Mouse (Mus musculus): ENCODE measurements around the gene Slc38a2. TPM values are rescaled to one million over a fixed set of nuclear protein-coding genes. Genes with fewer than 3 reads are reported as not detected.

The Slc38a2 gene
- polyA plus RNA-seq, 1 experiment = not detected

GRCm38 (mm10) chr15:96708428-96708827 is 8.9 kb upstream of the Slc38a2 start:
- TF ChIP-seq POLR2A (IDR thresholded peaks at IDR 0.05; ENCODE audit: insufficient read depth, low read depth, low read length) (no peak), CTCF (IDR thresholded peaks at IDR 0.05; ENCODE audit: insufficient read depth, low read depth, low read length) (no peak)
- WGBS = 84% methylated on average over 8 of the region's 8 CpGs
- 0 out of 2 replicates have a peak, but pooled peaks cover 3% of the 10 kb centered on the region for H3K4me1 ChIP-seq (ENCODE audit: control insufficient read depth, insufficient read depth, low read length)
- no peak overlapping the region for H3K27ac ChIP-seq (ENCODE audit: insufficient read depth, low read depth, low read length)
- no peak overlapping the region for H3K4me3 ChIP-seq (ENCODE audit: insufficient read depth, low read depth, low read length)

DNA sequence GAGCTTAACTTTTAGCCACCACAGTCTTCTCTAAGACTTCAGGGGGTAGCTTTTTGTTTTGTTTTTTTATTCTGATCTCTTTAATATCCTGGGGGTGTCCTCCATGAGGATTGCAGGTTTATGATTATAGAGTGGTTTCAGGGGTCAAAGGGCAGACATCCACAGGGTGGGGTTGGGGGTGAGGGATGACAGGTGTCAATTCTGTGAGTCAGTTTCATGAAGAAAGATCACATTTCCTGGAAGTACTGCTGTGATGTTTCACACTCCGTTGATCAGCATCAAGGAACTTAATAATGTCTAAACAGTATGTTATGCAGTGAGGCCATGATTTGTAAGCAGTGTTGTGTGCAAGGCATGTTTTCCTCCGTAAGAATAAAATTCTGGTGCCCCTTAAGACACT is 8.4 kb upstream of the Slc38a2 start:
- Histone ChIP-seq H3K27ac (ENCODE audit: insufficient read depth, low read depth, low read length) (no peak overlapping the region), H3K4me3 (ENCODE audit: insufficient read depth, low read depth, low read length) (no peak overlapping the region), H3K4me1 (ENCODE audit: control insufficient read depth, insufficient read depth, low read length) (0 out of 2 replicates have a peak, but pooled peaks cover 3% of the 10 kb centered on the region)
- WGBS = 69% methylated on average over 2 of the region's 2 CpGs
- no peak for TF ChIP-seq POLR2A (IDR thresholded peaks at IDR 0.05; ENCODE audit: insufficient read depth, low read depth, low read length)
- no peak for TF ChIP-seq CTCF (IDR thresholded peaks at IDR 0.05; ENCODE audit: insufficient read depth, low read depth, low read length)

DNA sequence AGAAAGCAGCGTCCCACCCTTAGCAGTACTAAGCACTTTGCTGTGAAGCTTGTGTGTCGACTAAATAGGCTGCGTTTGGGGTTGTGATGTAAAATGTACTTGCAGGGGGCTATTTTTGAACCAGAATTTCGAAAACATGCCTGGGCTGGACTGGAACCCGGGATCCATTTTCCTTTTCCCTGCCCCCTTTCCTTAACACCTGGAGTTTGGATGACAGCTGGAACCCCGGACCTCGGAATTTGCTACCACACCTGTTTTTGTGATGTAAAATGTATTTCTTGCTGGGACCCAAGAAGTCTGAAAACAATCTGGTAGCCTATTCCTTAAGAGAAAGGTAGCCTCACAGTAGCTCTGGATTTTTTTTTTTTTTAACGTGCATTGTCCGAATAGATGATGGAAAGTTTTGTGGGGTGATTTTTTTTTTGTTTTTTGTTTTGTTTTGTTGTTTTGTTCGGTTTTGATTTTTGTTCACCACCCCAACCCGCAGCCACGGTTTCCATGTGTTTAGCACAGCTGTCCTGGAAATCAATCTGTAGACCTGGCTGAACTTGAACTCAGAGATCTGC is 3.0 kb upstream of the Slc38a2 start:
- Histone ChIP-seq H3K4me3 (ENCODE audit: insufficient read depth, low read depth, low read length) (no peak overlapping the region), H3K4me1 (ENCODE audit: control insufficient read depth, insufficient read depth, low read length) (no peaks in the 10 kb centered on the region; the same call in 1 of the 2 replicates), H3K27ac (ENCODE audit: insufficient read depth, low read depth, low read length) (no peak overlapping the region)
- TF ChIP-seq CTCF (IDR thresholded peaks at IDR 0.05; ENCODE audit: insufficient read depth, low read depth, low read length) (no peak), POLR2A (IDR thresholded peaks at IDR 0.05; ENCODE audit: insufficient read depth, low read depth, low read length) (no peak)
- WGBS = 95% methylated on average over 12 of the region's 12 CpGs

GRCm38 (mm10) chr15:96700766-96701165 is 1.2 kb upstream of the Slc38a2 start:
- WGBS = 69% methylated on average over 13 of the region's 13 CpGs
- no peak overlapping the region for H3K4me3 ChIP-seq (ENCODE audit: insufficient read depth, low read depth, low read length)
- H3K4me1 ChIP-seq (ENCODE audit: control insufficient read depth, insufficient read depth, low read length) = no peaks in the 10 kb centered on the region; the same call in 1 of the 2 replicates
- no peak overlapping the region for H3K27ac ChIP-seq (ENCODE audit: insufficient read depth, low read depth, low read length)
- TF ChIP-seq POLR2A (IDR thresholded peaks at IDR 0.05; ENCODE audit: insufficient read depth, low read depth, low read length) (no peak), CTCF (IDR thresholded peaks at IDR 0.05; ENCODE audit: insufficient read depth, low read depth, low read length) (no peak)

DNA sequence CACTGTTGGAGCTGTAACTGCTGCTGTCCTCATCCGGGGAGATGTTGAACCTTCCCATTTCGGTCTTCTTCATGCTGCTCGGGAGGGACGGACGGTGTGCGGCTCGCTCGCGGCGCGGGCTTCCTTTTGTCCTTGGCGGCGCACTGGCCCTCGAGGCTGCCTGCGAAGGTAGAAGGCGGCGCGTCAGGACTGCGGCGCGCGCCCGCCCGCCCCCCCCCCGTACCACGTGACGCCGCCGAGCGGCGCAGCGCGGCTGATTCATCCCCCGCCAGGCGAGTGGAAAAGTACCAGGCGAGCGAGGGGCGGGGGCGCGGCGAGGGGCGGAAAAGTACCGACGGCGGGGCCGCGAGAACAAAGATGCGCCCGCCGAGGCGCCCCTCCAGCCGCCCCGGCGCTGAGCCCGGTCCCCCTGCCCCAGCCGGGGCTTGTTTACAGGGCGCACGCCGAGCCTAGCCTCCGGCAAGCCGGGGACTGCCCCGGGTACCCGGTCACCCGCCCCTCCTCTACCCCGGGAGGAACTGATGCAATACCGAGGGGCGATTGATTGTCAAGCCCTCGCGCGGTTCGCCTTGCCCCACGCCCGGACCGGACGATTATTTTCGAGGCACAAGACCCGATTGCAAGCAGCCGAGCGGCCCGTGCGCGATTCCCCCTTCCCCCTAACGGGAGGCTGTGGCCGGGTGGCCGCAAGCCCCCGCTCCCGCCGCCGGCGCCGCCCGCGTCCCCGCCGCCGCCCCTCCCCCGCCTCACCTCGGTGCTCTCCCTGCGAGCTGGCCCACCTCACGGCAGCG is 677 bp downstream of the Slc38a2 start:
- TF ChIP-seq CTCF (IDR thresholded peaks at IDR 0.05; ENCODE audit: insufficient read depth, low read depth, low read length) (no peak), POLR2A (IDR thresholded peaks at IDR 0.05; ENCODE audit: insufficient read depth, low read depth, low read length) (peak; percentile 70)
- Histone ChIP-seq H3K4me1 (ENCODE audit: control insufficient read depth, insufficient read depth, low read length) (peaks cover under 1% of the 10 kb centered on the region; the same call in 1 of the 2 replicates), H3K4me3 (ENCODE audit: insufficient read depth, low read depth, low read length) (peak overlapping the region; percentile 68), H3K27ac (ENCODE audit: insufficient read depth, low read depth, low read length) (peak overlapping the region; percentile 97)
- whole genome bisulfite sequencing = under 1% methylated on average over 90 of the region's 101 CpGs

DNA sequence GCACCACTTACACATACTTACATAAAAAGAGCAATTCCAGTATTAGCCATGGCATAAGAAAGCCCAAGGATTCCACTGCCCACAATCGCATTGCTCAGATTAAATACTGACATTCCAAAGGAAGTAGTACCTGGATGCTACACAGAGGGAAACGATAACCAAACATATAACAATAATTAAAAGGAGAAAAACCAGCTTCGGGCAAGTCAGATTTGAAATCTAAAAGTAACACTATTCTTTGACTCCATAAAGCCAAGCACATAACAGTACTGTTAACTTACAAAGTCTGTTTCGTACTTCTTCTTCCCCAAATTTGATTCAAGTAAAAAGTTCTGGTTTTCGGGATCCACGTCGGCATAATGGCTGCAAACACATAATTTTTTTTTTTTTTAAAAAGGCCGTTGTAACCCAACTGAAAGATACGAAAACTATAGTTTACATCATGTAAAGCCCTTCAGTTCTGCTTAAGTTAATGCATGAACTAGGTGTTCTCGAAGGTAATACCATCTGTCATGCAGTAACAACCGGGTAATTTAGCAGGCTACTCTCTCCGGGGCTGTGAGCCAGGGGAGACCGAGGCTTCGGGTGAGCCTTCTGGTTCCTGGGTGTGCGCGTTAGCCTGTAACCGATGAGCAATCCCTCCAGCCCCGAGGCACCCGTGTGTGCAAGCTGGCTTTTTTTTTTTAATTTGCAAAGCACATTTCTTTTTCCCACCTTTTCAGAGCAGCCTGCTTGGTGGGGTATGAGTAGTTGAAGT is 1.5 kb downstream of the Slc38a2 start:
- TF ChIP-seq CTCF (IDR thresholded peaks at IDR 0.05; ENCODE audit: insufficient read depth, low read depth, low read length) = no peak
- no peak for TF ChIP-seq POLR2A (IDR thresholded peaks at IDR 0.05; ENCODE audit: insufficient read depth, low read depth, low read length)
- WGBS = 6% methylated on average over 19 of the region's 19 CpGs
- peaks cover 6% of the 10 kb centered on the region; the same call in 1 of the 2 replicates for H3K4me1 ChIP-seq (ENCODE audit: control insufficient read depth, insufficient read depth, low read length)
- H3K27ac ChIP-seq (ENCODE audit: insufficient read depth, low read depth, low read length) = peak overlapping the region; percentile 90
- H3K4me3 ChIP-seq (ENCODE audit: insufficient read depth, low read depth, low read length) = peak overlapping the region; percentile 68

GRCm38 (mm10) chr15:96696486-96697284 is 2.8 kb downstream of the Slc38a2 start:
- 37% methylated on average over 13 of the region's 13 CpGs for WGBS
- no peak overlapping the region for H3K4me3 ChIP-seq (ENCODE audit: insufficient read depth, low read depth, low read length)
- TF ChIP-seq POLR2A (IDR thresholded peaks at IDR 0.05; ENCODE audit: insufficient read depth, low read depth, low read length) (no peak), CTCF (IDR thresholded peaks at IDR 0.05; ENCODE audit: insufficient read depth, low read depth, low read length) (no peak)
- peaks cover 6% of the 10 kb centered on the region; the same call in 1 of the 2 replicates for H3K4me1 ChIP-seq (ENCODE audit: control insufficient read depth, insufficient read depth, low read length)
- H3K27ac ChIP-seq (ENCODE audit: insufficient read depth, low read depth, low read length) = no peak overlapping the region

Measured in olfactory bulb, adult 2 months (tissue).